Comparison of ENCODE assay signal across 27 mouse cellular contexts in the genomic region with DNA sequence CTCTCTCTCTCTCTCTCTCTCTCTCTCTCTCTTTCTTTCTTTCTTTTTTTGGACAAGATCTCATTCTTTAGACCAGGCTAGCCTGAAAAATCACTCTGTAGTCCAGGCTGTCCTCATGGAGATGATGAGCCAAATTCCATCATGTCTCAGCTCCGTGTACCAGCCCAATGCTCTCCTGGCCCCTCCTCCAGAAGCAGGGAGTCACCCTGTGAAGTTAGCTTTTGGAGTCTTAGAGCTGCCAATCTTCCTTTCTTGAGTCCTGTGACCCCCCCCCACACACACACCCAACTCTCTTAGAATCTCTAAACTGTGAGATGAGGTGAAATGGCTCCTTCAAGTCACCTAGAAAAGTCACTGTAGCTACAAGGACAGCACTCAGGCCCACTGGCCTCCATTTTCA. TPM values are rescaled to one million over a fixed set of nuclear protein-coding genes. Genes with fewer than 3 reads are reported as not detected.
DNase-seq lines count a peak whose midpoint lies in the region; ATAC-seq lines count a peak whose summit lies in the region.
"Had no signal": no experiment of that assay in that cellular context is flagged by ENCODE, and none has a peak within 500 bp of the region (broad histone marks: within the 10 kb centered on the region; RNA-seq: fewer than 3 reads in every experiment).

No protein-coding gene starts in this region.

- ATAC-seq in forebrain, embryonic 15.5 days (replicated peaks) = no peak
- no peak for ATAC-seq in heart, embryonic 13.5 days (ENCODE audit: extremely low read depth, insufficient number of reproducible peaks, low FRiP score, low TSS enrichment)
- ATAC-seq in monocyte, adult 5-6 weeks (replicated peaks; ENCODE audit: insufficient number of reproducible peaks, low FRiP score, low TSS enrichment, poor library complexity, severe bottlenecking) = no peak
- ATAC-seq: forebrain, embryonic 14.5 days; intestine, postnatal 0 days had no signal

- H3K4me2 ChIP-seq in forebrain, embryonic 15.5 days (replicated peaks) = no peak overlapping the region
- peak overlapping the region; percentile 20; the same call in 1 of the 2 replicates for H3K4me2 ChIP-seq in heart, embryonic 13.5 days
- H3K4me2 ChIP-seq: hindbrain, embryonic 14.5 days; limb, embryonic 13.5 days; liver, embryonic 13.5 days; midbrain, embryonic 12.5 days had no signal

- H3K27me3 ChIP-seq in forebrain, embryonic 10.5 days (ENCODE audit: poor library complexity, severe bottlenecking) = no peaks in the 10 kb centered on the region
- H3K27me3 ChIP-seq in forebrain, embryonic 15.5 days = no peaks in the 10 kb centered on the region
- no peaks in the 10 kb centered on the region for H3K27me3 ChIP-seq in heart, embryonic 13.5 days (replicated peaks)
- no peaks in the 10 kb centered on the region for H3K27me3 ChIP-seq in limb, embryonic 10.5 days (ENCODE audit: low read depth, poor library complexity, severe bottlenecking)
- no peaks in the 10 kb centered on the region for H3K27me3 ChIP-seq in hindbrain, embryonic 10.5 days (ENCODE audit: insufficient read depth, poor library complexity, severe bottlenecking)
- H3K27me3 ChIP-seq: heart, embryonic 12.5 days; kidney, embryonic 15.5 days; limb, embryonic 13.5 days; liver, embryonic 13.5 days; midbrain, embryonic 12.5 days had no signal

- no peaks in the 10 kb centered on the region for H3K9me3 ChIP-seq in forebrain, embryonic 10.5 days
- no peaks in the 10 kb centered on the region for H3K9me3 ChIP-seq in forebrain, embryonic 15.5 days
- no peaks in the 10 kb centered on the region for H3K9me3 ChIP-seq in heart, embryonic 13.5 days
- no peaks in the 10 kb centered on the region for H3K9me3 ChIP-seq in limb, embryonic 10.5 days (replicated peaks)
- H3K9me3 ChIP-seq in hindbrain, embryonic 10.5 days = no peaks in the 10 kb centered on the region
- H3K9me3 ChIP-seq: G1E; heart, embryonic 12.5 days; kidney, embryonic 15.5 days; limb, embryonic 13.5 days; liver, embryonic 13.5 days; megakaryocyte, embryonic 14.5 days; midbrain, embryonic 12.5 days had no signal

- no peak overlapping the region for H3K27ac ChIP-seq in forebrain, embryonic 10.5 days
- no peak overlapping the region for H3K27ac ChIP-seq in forebrain, embryonic 15.5 days (replicated peaks)
- H3K27ac ChIP-seq in heart, embryonic 13.5 days (replicated peaks) = no peak overlapping the region
- no peak overlapping the region for H3K27ac ChIP-seq in limb, embryonic 10.5 days
- H3K27ac ChIP-seq in hindbrain, embryonic 10.5 days = no peak overlapping the region
- H3K27ac ChIP-seq: hindbrain, embryonic 14.5 days; kidney, embryonic 15.5 days; limb, embryonic 13.5 days; liver, embryonic 13.5 days; midbrain, embryonic 12.5 days had no signal

- H3K9ac ChIP-seq in forebrain, embryonic 15.5 days (replicated peaks) = no peak overlapping the region
- no peak overlapping the region for H3K9ac ChIP-seq in heart, embryonic 13.5 days
- H3K9ac ChIP-seq: heart, embryonic 12.5 days; hindbrain, embryonic 14.5 days; kidney, embryonic 15.5 days; limb, embryonic 13.5 days; liver, embryonic 13.5 days; midbrain, embryonic 12.5 days had no signal

- no peaks in the 10 kb centered on the region for H3K36me3 ChIP-seq in forebrain, embryonic 10.5 days (replicated peaks)
- H3K36me3 ChIP-seq in forebrain, embryonic 15.5 days = no peaks in the 10 kb centered on the region
- no peaks in the 10 kb centered on the region for H3K36me3 ChIP-seq in heart, embryonic 13.5 days
- H3K36me3 ChIP-seq in limb, embryonic 10.5 days = no peaks in the 10 kb centered on the region
- H3K36me3 ChIP-seq in hindbrain, embryonic 10.5 days = no peaks in the 10 kb centered on the region
- H3K36me3 ChIP-seq: G1E; heart, embryonic 12.5 days; kidney, embryonic 15.5 days; limb, embryonic 13.5 days; liver, embryonic 13.5 days; midbrain, embryonic 12.5 days had no signal

- no peak overlapping the region for H3K4me3 ChIP-seq in forebrain, embryonic 10.5 days
- no peak overlapping the region for H3K4me3 ChIP-seq in forebrain, embryonic 15.5 days
- no peak overlapping the region for H3K4me3 ChIP-seq in heart, embryonic 13.5 days
- H3K4me3 ChIP-seq in limb, embryonic 10.5 days = no peak overlapping the region
- no peak overlapping the region for H3K4me3 ChIP-seq in hindbrain, embryonic 10.5 days
- H3K4me3 ChIP-seq: heart, embryonic 12.5 days; kidney, embryonic 15.5 days; limb, embryonic 13.5 days; liver, embryonic 13.5 days; megakaryocyte, embryonic 14.5 days; midbrain, embryonic 12.5 days had no signal

- peak; percentile 1 for DNase-seq in forebrain, embryonic 10.5 days (ENCODE audit: extremely low spot score, low spot score)
- DNase-seq in heart, adult 9 months (ENCODE audit: low spot score in 2 of 2) = no peak
- peak; percentile 60 for DNase-seq in 3T3-L1 (ENCODE audit: low read depth, low spot score)
- DNase-seq in limb, embryonic 10.5 days (ENCODE audit: low spot score) = peak; percentile 17
- DNase-seq in hindbrain, embryonic 10.5 days (ENCODE audit: low spot score) = no peak
- DNase-seq: adrenal gland, postnatal 14 days; cerebellum, adult 11-12 months; cerebellum, adult 9-11 months; kidney, postnatal 25 days; liver, embryonic 13.5 days; right cerebral cortex, postnatal 25 days; spleen, adult 18-20 months; thymus, adult 18-20 months; thymus, postnatal 36 days had no signal

- peaks cover 6% of the 10 kb centered on the region for H3K4me1 ChIP-seq in forebrain, embryonic 10.5 days
- H3K4me1 ChIP-seq in forebrain, embryonic 15.5 days = 0 out of 2 replicates have a peak, but pooled peaks cover 3% of the 10 kb centered on the region
- 0 out of 2 replicates have a peak, but pooled peaks cover 5% of the 10 kb centered on the region for H3K4me1 ChIP-seq in heart, embryonic 13.5 days
- H3K4me1 ChIP-seq in limb, embryonic 10.5 days = peaks cover 6% of the 10 kb centered on the region
- H3K4me1 ChIP-seq in hindbrain, embryonic 10.5 days (replicated peaks) = peaks cover 6% of the 10 kb centered on the region
- H3K4me1 ChIP-seq: heart, embryonic 12.5 days; liver, embryonic 13.5 days had no signal

- WGBS in forebrain, embryonic 10.5 days = 66% methylated on average over 1 of the region's 1 CpGs
- 38% methylated on average over 1 of the region's 1 CpGs for WGBS in forebrain, embryonic 15.5 days
- WGBS in heart, embryonic 13.5 days = 36% methylated on average over 1 of the region's 1 CpGs
- WGBS in limb, embryonic 10.5 days = 63% methylated on average over 1 of the region's 1 CpGs
- 71% methylated on average over 1 of the region's 1 CpGs for WGBS in hindbrain, embryonic 10.5 days

RNA-seq across cellular contexts. Expression of gene Nnmt, which starts 0.7 kb away (rescaled TPM):
- polyA plus RNA-seq in forebrain, embryonic 10.5 days (2016; fragmentation: Nextera tagmentation; extraction: Ambion mirVana) = 0.73 and 1.2 TPM in 2 replicates
- polyA plus RNA-seq in forebrain, embryonic 15.5 days (2015; fragmentation: Nextera tagmentation; extraction: Ambion mirVana) = 0.42 and 0.74 TPM in 2 replicates
- 3.1 and 3.4 TPM in 2 replicates for polyA plus RNA-seq in heart, embryonic 13.5 days (2015; fragmentation: Nextera tagmentation; extraction: Ambion mirVana)
- 0.19 TPM in 2 replicates for polyA plus RNA-seq in limb, embryonic 10.5 days (2016; fragmentation: Nextera tagmentation; extraction: Ambion mirVana)
- 0.46 and 0.97 TPM in 2 replicates for polyA plus RNA-seq in hindbrain, embryonic 10.5 days (2016; fragmentation: Nextera tagmentation; extraction: Ambion mirVana)
- total RNA-seq in monocyte, adult 5-6 weeks (2017) = not detected in 3 replicates
- total RNA-seq: common myeloid progenitor, adult 5-6 weeks had no signal
- polyA plus RNA-seq: G1E had no signal

Comparison
In these comparisons a context has a peak if more than half of its experiments do, and no peak if none do; other contexts are left out.
1. DNase-seq: peak in forebrain, embryonic 10.5 days (single experiment), 3T3-L1 (single experiment) and limb, embryonic 10.5 days (single experiment); none in heart, adult 9 months (0 of 2) and hindbrain, embryonic 10.5 days (single experiment).